Mouse (Mus musculus) liver, embryonic 14.5 days (tissue): ENCODE data around the gene Akr1b3. TPM values are rescaled to one million over a fixed set of nuclear protein-coding genes. Genes with fewer than 3 reads are reported as not detected.
A peak's percentile ranks its signal among the peaks of the same experiment; 100 is the strongest.

Source experiments
- ATAC-seq: fragments of 200-750 bp; cut with Nextera tagmentation; 2 replicates; pipeline ENCODE4 v1.8.0; 2017; ENCODE audit warnings: moderate number of reproducible peaks, mild to moderate bottlenecking, moderate library complexity; ENCODE audit not compliant: insufficient read depth
- DNase-seq, 3 experiments: peaks; one replicate each; pipeline ENCODE4 v3.0.0-alpha.2; 2012 to 2013; ENCODE audit warnings: low read depth in 3 of 3, low spot score in 3 of 3
- H3K27ac ChIP-seq: fragments of 300-500 bp; sonication (generic); 2 replicates; pipeline ENCODE4 v1.5.1; 2014; ENCODE audit warnings: moderate library complexity, mild to moderate bottlenecking, control low read depth, inconsistent platforms
- H3K27me3 ChIP-seq: fragments of 300-500 bp; sonication (generic); 2 replicates; pipeline ENCODE4 v1.6.1; 2014; ENCODE audit warnings: mild to moderate bottlenecking, low read length, moderate library complexity; ENCODE audit not compliant: control insufficient read depth, insufficient read depth
- H3K36me3 ChIP-seq: fragments of 300-500 bp; sonication (generic); replicated peaks from 2 replicates; pipeline ENCODE4 v1.6.1; 2014; ENCODE audit warnings: low read depth; ENCODE audit not compliant: control insufficient read depth, insufficient read depth
- H3K4me1 ChIP-seq, 2 experiments: fragments of 200-500 bp in 1 of 2; fragments of 300-500 bp in 1 of 2; sonication (generic) in 1 of 2; replicated peaks; 2 replicates each; pipeline ENCODE4 v1.6.1; 2012 to 2014; ENCODE audit warnings: antibody characterized with exemption in 1 of 2, inconsistent platforms in 1 of 2, low read length in 1 of 2; ENCODE audit not compliant: control insufficient read depth in 2 of 2, insufficient read depth in 2 of 2
- H3K4me2 ChIP-seq: fragments of 300-500 bp; sonication (generic); 2 replicates; pipeline ENCODE4 v1.6.1; 2014; ENCODE audit warnings: low read depth, mild to moderate bottlenecking, control low read depth, moderate library complexity
- H3K4me3 ChIP-seq, 2 experiments: fragments of 200-500 bp in 1 of 2; fragments of 300-500 bp in 1 of 2; sonication (generic) in 1 of 2; 2 replicates each; pipeline ENCODE4 v1.5.1; 2012 to 2014; ENCODE audit warnings: low read depth in 2 of 2, low read length in 2 of 2, mild to moderate bottlenecking in 2 of 2, control low read depth in 1 of 2, inconsistent platforms in 1 of 2, moderate library complexity in 1 of 2; ENCODE audit not compliant: insufficient read depth in 1 of 2
- H3K9ac ChIP-seq: fragments of 300-500 bp; sonication (generic); replicated peaks from 2 replicates; pipeline ENCODE4 v1.6.1; 2014; ENCODE audit warnings: mild to moderate bottlenecking, control low read depth, moderate library complexity
- H3K9me3 ChIP-seq: fragments of 300-500 bp; sonication (generic); 2 replicates; pipeline ENCODE4 v1.6.1; 2016; ENCODE audit warnings: low read length, mixed read lengths; ENCODE audit not compliant: control insufficient read depth
- CTCF ChIP-seq: IDR thresholded peaks from 2 replicates; pipeline ENCODE4 v1.5.1; 2016; ENCODE audit warnings: antibody characterized with exemption, low read depth, control low read depth
- EP300 ChIP-seq: IDR thresholded peaks from 2 replicates; pipeline ENCODE4 v1.6.1; 2016; ENCODE audit warnings: antibody characterized with exemption, low read depth
- WGBS: fragments of 180-500 bp; shearing (Covaris S2); extraction: QIAGEN DNeasy Blood & Tissue Kit; methylation state at CpG from one replicate; pipeline ENCODE4 v1.1.7; 2014; ENCODE audit not compliant: insufficient replicate concordance; 5-methylcytosine and 5-hydroxymethylcytosine counted together
- polyA plus RNA-seq, 2 experiments: library from polyadenylated mRNA; depleted of rRNA in 1 of 2; stranded (reverse) in 1 of 2; unstranded in 1 of 2; fragments of >200 nt; fragmentation: Nextera tagmentation in 1 of 2; extraction: Ambion mirVana in 1 of 2; gene quantifications; 2 replicates each; pipeline versions ENCODE4 v1.2.1 to v1.2.3; 2012 to 2014

Akr1b3 gene
- polyA plus RNA-seq, 2 experiments = 32.2 to 50.4 TPM

DNA sequence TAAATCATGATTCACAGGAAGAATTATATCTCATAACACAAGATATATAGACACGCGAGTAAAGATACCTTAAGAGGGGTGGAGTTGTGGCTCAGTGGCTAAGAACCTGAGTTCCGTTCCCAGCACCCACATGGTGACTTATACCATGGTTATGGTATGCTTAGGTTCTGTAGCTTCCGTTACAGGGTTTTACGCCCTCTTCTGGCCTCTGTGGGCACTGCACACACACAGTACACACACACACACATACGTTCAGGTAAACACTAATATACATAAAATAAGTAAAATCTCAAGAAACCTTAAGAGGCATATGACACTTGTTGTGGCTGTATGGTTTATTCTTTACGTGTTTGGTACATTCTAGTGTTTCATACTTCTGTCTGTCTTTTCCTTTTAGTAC lies 4.8 kb upstream of the Akr1b3 start:
- Histone ChIP-seq H3K4me2 (no peak overlapping the region), H3K4me3 (no peak overlapping the region), H3K27ac (no peak overlapping the region), H3K4me1 (peaks cover 2 to 4% of the 10 kb centered on the region in 2 experiments; a peak in 1 of 4 replicates), H3K36me3 (no peaks in the 10 kb centered on the region), H3K27me3 (no peaks in the 10 kb centered on the region), H3K9me3 (no peaks in the 10 kb centered on the region), H3K9ac (no peak overlapping the region)
- DNase-seq (no peak), ATAC-seq (no peak)
- TF ChIP-seq EP300 = no peak
- no peak for TF ChIP-seq CTCF
- WGBS = 79% methylated on average over 7 of the region's 7 CpGs

DNA sequence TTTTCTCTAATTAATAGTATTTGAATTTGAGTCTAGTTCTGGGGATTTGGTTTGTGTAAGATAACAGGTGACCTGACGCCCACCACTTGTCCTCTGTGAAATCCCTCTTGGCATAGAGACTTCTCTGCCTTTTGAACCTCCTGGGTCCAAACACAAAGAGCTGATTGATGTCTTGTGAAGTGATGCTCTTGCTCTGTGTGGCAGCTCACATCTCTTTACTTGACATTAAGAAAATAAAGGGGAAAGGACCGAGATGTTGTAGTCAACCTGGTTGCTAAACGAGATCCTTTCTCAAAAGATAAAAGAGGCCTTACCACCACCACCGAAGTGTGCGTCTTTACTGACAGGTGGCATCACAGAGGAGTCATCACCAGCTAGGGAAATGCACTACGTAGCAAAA lies 1.4 kb upstream of the Akr1b3 start:
- H3K9me3 ChIP-seq = no peaks in the 10 kb centered on the region
- TF ChIP-seq CTCF (no peak), EP300 (no peak)
- H3K9ac ChIP-seq = no peak overlapping the region
- H3K4me2 ChIP-seq = no peak overlapping the region
- 51% methylated on average over 6 of the region's 6 CpGs for WGBS
- no peak for DNase-seq
- no peak overlapping the region for H3K4me3 ChIP-seq
- H3K36me3 ChIP-seq = no peaks in the 10 kb centered on the region
- H3K27ac ChIP-seq = no peak overlapping the region
- no peaks in the 10 kb centered on the region for H3K27me3 ChIP-seq
- H3K4me1 ChIP-seq = peaks cover 2 to 4% of the 10 kb centered on the region in 2 experiments; a peak in 1 of 4 replicates
- ATAC-seq = no peak

DNA sequence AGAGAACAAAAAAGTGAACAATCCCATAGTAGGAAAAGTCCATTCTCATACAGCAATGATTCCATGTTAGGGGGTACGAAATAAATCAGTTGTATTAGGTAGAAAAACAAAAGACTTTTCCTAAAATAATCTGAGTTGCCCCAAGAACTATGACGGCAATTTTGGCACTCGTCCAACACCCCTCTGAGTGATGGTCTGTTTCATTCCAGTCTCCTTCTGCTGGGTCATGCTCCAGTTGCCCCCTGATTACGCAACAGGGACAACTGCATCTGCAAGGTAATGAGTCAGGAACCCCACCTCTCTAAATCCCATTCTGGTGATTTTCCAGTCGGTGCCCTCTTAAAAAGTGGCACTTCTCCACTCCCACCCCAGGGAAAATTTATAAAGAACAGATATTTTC lies 894 bp upstream of the Akr1b3 start:
- no peak for DNase-seq
- peak overlapping the region; percentile 94 for H3K4me2 ChIP-seq
- H3K27me3 ChIP-seq = no peaks in the 10 kb centered on the region
- no peak overlapping the region for H3K27ac ChIP-seq
- no peaks in the 10 kb centered on the region for H3K9me3 ChIP-seq
- TF ChIP-seq EP300 (no peak), CTCF (no peak)
- H3K4me3 ChIP-seq = peak overlapping the region in 1 of 2 experiments; percentile 73; a peak in 2 of 4 replicates
- peak overlapping the region; percentile 40; the same call in 1 of the 2 replicates for H3K9ac ChIP-seq
- H3K4me1 ChIP-seq = peaks cover 2 to 4% of the 10 kb centered on the region in 2 experiments; a peak in 1 of 4 replicates
- WGBS = 39% methylated on average over 5 of the region's 5 CpGs
- H3K36me3 ChIP-seq = no peaks in the 10 kb centered on the region
- no peak for ATAC-seq

DNA sequence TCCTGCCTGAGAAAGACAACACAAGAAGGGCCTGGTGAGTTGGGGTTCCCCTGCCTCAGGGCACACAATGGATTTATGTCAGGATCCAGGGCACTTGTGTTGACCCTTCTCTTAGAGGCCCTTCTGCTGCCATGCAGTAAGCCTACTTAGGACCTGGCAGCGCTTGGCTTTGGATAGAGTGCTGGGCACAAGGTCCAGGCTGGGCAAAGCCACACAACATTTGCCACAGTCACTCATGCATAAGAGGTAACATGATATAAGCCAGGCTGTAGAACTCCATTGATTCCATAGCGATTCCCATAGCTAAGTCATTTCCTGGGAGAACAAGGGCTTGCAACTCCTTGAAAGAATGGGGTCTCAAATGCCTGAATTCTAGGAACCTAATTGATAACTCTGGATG lies 3.4 kb downstream of the Akr1b3 start:
- 80% methylated on average over 2 of the region's 2 CpGs for WGBS
- no peak for TF ChIP-seq CTCF
- TF ChIP-seq EP300 = no peak
- no peak for DNase-seq

DNA sequence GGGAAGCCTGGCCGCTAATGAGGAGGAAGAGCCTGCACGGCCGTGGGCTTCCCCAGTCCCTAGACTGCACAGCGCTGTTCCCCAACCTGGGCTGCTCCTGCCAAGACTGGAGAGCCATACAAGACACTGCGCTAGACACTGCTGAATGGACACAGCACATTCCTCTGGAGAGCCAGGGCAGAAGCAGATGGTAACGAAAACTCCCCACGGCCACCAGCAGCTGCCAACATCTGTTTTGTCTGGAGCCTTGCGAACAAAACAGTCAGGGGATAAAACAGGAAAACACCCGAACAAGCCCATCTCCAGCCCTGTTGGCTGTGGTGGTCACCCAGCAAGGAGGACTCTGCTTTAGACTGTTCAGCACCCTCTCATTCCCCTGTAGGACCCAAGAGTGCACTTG lies 3.9 kb downstream of the Akr1b3 start:
- Histone ChIP-seq H3K9ac (no peak overlapping the region), H3K4me3 (no peak overlapping the region), H3K9me3 (no peaks in the 10 kb centered on the region), H3K4me2 (no peak overlapping the region), H3K36me3 (no peaks in the 10 kb centered on the region), H3K27ac (no peak overlapping the region), H3K4me1 (peaks cover 2 to 4% of the 10 kb centered on the region in 2 experiments; a peak in 1 of 4 replicates), H3K27me3 (no peaks in the 10 kb centered on the region)
- TF ChIP-seq CTCF = no peak
- ATAC-seq (no peak), DNase-seq (no peak)
- WGBS = 74% methylated on average over 9 of the region's 9 CpGs

More for the DNA sequence above, 3.4 kb downstream of the Akr1b3 start:
- Histone ChIP-seq H3K27ac (no peak overlapping the region), H3K27me3 (no peaks in the 10 kb centered on the region), H3K9me3 (no peaks in the 10 kb centered on the region), H3K4me3 (no peak overlapping the region), H3K4me2 (no peak overlapping the region), H3K9ac (no peak overlapping the region), H3K36me3 (no peaks in the 10 kb centered on the region), H3K4me1 (peaks cover 2 to 4% of the 10 kb centered on the region in 2 experiments; a peak in 1 of 4 replicates)
- no peak for ATAC-seq
